Mouse (Mus musculus) CH12.LX (cell line): ENCODE measurements around the gene Cdkl3. TPM values are rescaled to one million over a fixed set of nuclear protein-coding genes. Genes with fewer than 3 reads are reported as not detected.

Source experiments
- DNase-seq: peaks from one replicate; pipeline ENCODE4 v3.0.0-alpha.2; 2013; ENCODE audit errors: extremely low read depth
- H3K27ac ChIP-seq: 2 replicates; pipeline ENCODE4 v1.5.1; 2012; ENCODE audit warnings: low read depth, mild to moderate bottlenecking, control low read depth, moderate library complexity; ENCODE audit not compliant: insufficient read depth
- H3K27me3 ChIP-seq: replicated peaks from 2 replicates; pipeline ENCODE3; 2012; ENCODE audit warnings: inconsistent platforms
- H3K36me3 ChIP-seq, 2 experiments: replicated peaks in 1 of 2; 2 replicates each; pipeline versions ENCODE3 to v1.6.1; 2012; ENCODE audit warnings: inconsistent platforms in 1 of 2, low read length in 1 of 2, mild to moderate bottlenecking in 1 of 2, mixed read lengths in 1 of 2, moderate library complexity in 1 of 2; ENCODE audit not compliant: control insufficient read depth in 1 of 2, insufficient read depth in 1 of 2
- H3K4me1 ChIP-seq, 2 experiments: 2 replicates each; pipeline ENCODE4 v1.6.1; 2012; ENCODE audit warnings: inconsistent platforms in 1 of 2, moderate library complexity in 1 of 2; ENCODE audit not compliant: insufficient read depth in 2 of 2, control insufficient read depth in 1 of 2
- H3K4me2 ChIP-seq: 2 replicates; pipeline ENCODE4 v1.6.1; 2012; ENCODE audit warnings: low read depth, mild to moderate bottlenecking, control low read depth; ENCODE audit not compliant: poor library complexity, insufficient read depth, severe bottlenecking
- H3K4me3 ChIP-seq, 3 experiments: fragments of 150-350 bp in 1 of 3; sonication (generic) in 1 of 3; replicated peaks in 1 of 3; 2 replicates each; pipeline versions ENCODE3 to v1.5.1; 2011 to 2012; ENCODE audit warnings: low read depth in 2 of 3, low read length in 2 of 3, mild to moderate bottlenecking in 2 of 3, moderate library complexity in 2 of 3, control low read depth in 1 of 3, improper control_type of control experiment in 1 of 3, inconsistent platforms in 1 of 3, mixed read lengths in 1 of 3; ENCODE audit not compliant: poor library complexity in 1 of 3
- H3K79me2 ChIP-seq: replicated peaks from 2 replicates; pipeline ENCODE4 v1.6.1; 2012; ENCODE audit warnings: mild to moderate bottlenecking, moderate library complexity; ENCODE audit not compliant: control insufficient read depth, poor library complexity, insufficient read depth, severe bottlenecking; ENCODE audit errors: extremely low read depth
- H3K9ac ChIP-seq: 2 replicates; pipeline ENCODE4 v1.6.1; 2012; ENCODE audit warnings: low read depth, mild to moderate bottlenecking, control low read depth, moderate library complexity; ENCODE audit not compliant: insufficient read depth
- H3K9me3 ChIP-seq: replicated peaks from 2 replicates; pipeline ENCODE3; 2012; ENCODE audit warnings: low read length, inconsistent platforms, mixed read lengths
- BHLHE40 ChIP-seq: IDR thresholded peaks from 2 replicates; pipeline ENCODE4 v1.6.1; 2011; ENCODE audit warnings: mild to moderate bottlenecking, low read depth, low read length, improper control_type of control experiment
- CHD1 ChIP-seq: IDR thresholded peaks from 2 replicates; pipeline ENCODE4 v1.6.1; 2012; ENCODE audit warnings: low read depth, low read length, improper control_type of control experiment, inconsistent platforms
- CHD2 ChIP-seq: IDR thresholded peaks from 2 replicates; pipeline ENCODE4 v1.6.1; 2011; ENCODE audit warnings: low read length, improper control_type of control experiment
- CTCF ChIP-seq, 2 experiments: IDR thresholded peaks in 1 of 2; conservative IDR thresholded peaks in 1 of 2; 2 replicates each; pipeline ENCODE4 v1.5.1; 2011 to 2012; ENCODE audit warnings: low read depth in 2 of 2, low read length in 2 of 2, improper control_type of control experiment in 1 of 2, inconsistent platforms in 1 of 2, mild to moderate bottlenecking in 1 of 2, moderate library complexity in 1 of 2
- E2F4 ChIP-seq: IDR thresholded peaks from 2 replicates; pipeline ENCODE4 v1.6.1; 2011; ENCODE audit warnings: low read depth, low read length, improper control_type of control experiment; ENCODE audit not compliant: insufficient replicate concordance
- ELF1 ChIP-seq: IDR thresholded peaks from 2 replicates; pipeline ENCODE4 v1.6.1; 2014; ENCODE audit warnings: low read depth, mild to moderate bottlenecking, inconsistent platforms, low read length, improper control_type of control experiment
- EP300 ChIP-seq: IDR thresholded peaks from 2 replicates; pipeline ENCODE4 v1.6.1; 2011; ENCODE audit warnings: low read length, improper control_type of control experiment
- ETS1 ChIP-seq: conservative IDR thresholded peaks from 2 replicates; pipeline ENCODE4 v1.6.1; 2012; ENCODE audit warnings: low read depth, mild to moderate bottlenecking, inconsistent platforms, low read length, improper control_type of control experiment, moderate library complexity
- GABPA ChIP-seq: IDR thresholded peaks from 2 replicates; pipeline ENCODE4 v1.6.1; 2012; ENCODE audit warnings: low read depth, low read length, improper control_type of control experiment, inconsistent platforms; ENCODE audit not compliant: insufficient replicate concordance
- HCFC1 ChIP-seq: IDR thresholded peaks from 2 replicates; pipeline ENCODE4 v1.6.1; 2012; ENCODE audit warnings: low read depth, mild to moderate bottlenecking, inconsistent platforms, low read length, improper control_type of control experiment
- IRF4 ChIP-seq: IDR thresholded peaks from 2 replicates; pipeline ENCODE4 v1.6.1; 2014; ENCODE audit warnings: low read depth, mild to moderate bottlenecking, inconsistent platforms, low read length, improper control_type of control experiment
- JUN ChIP-seq: IDR thresholded peaks from 2 replicates; pipeline ENCODE4 v1.6.1; 2011; ENCODE audit warnings: low read depth, mild to moderate bottlenecking, low read length, improper control_type of control experiment, moderate library complexity; ENCODE audit not compliant: insufficient read depth
- KAT2A ChIP-seq: IDR thresholded peaks from 2 replicates; pipeline ENCODE4 v1.6.1; 2012; ENCODE audit warnings: low read length, improper control_type of control experiment, inconsistent platforms; ENCODE audit not compliant: insufficient replicate concordance
- MAX ChIP-seq: IDR thresholded peaks from 2 replicates; pipeline ENCODE4 v1.6.1; 2011; ENCODE audit warnings: low read length, improper control_type of control experiment
- MAZ ChIP-seq: IDR thresholded peaks from 2 replicates; pipeline ENCODE4 v1.6.1; 2012; ENCODE audit warnings: low read depth, mild to moderate bottlenecking, inconsistent platforms, low read length, improper control_type of control experiment, moderate library complexity
- MEF2A ChIP-seq: IDR thresholded peaks from 2 replicates; pipeline ENCODE4 v1.6.1; 2014; ENCODE audit warnings: low read depth, mild to moderate bottlenecking, inconsistent platforms, low read length, improper control_type of control experiment, borderline replicate concordance
- MXI1 ChIP-seq: IDR thresholded peaks from 2 replicates; pipeline ENCODE4 v1.6.1; 2011; ENCODE audit warnings: mild to moderate bottlenecking, low read depth, low read length, improper control_type of control experiment
- MYC ChIP-seq: IDR thresholded peaks from 2 replicates; pipeline ENCODE4 v1.6.1; 2011; ENCODE audit warnings: low read depth, mild to moderate bottlenecking, improper control_type of control experiment, low read length
- NELFE ChIP-seq: IDR thresholded peaks from 2 replicates; pipeline ENCODE4 v1.6.1; 2011; ENCODE audit warnings: low read depth, low read length, improper control_type of control experiment
- NRF1 ChIP-seq: IDR thresholded peaks from 2 replicates; pipeline ENCODE4 v1.6.1; 2014; ENCODE audit warnings: low read depth, mild to moderate bottlenecking, inconsistent platforms, low read length, improper control_type of control experiment, moderate library complexity
- PAX5 ChIP-seq: IDR thresholded peaks from 2 replicates; pipeline ENCODE4 v1.6.1; 2012; ENCODE audit warnings: low read length, inconsistent platforms, mixed read lengths
- POLR2A ChIP-seq: IDR thresholded peaks from 2 replicates; pipeline ENCODE4 v1.6.1; 2011; ENCODE audit warnings: low read depth, mild to moderate bottlenecking, improper control_type of control experiment, low read length
- POLR2AphosphoS2 ChIP-seq: IDR thresholded peaks from 2 replicates; pipeline ENCODE4 v1.6.1; 2011; ENCODE audit warnings: low read depth, low read length, improper control_type of control experiment
- RAD21 ChIP-seq: IDR thresholded peaks from 2 replicates; pipeline ENCODE4 v1.6.1; 2011; ENCODE audit warnings: low read depth, mild to moderate bottlenecking, low read length, improper control_type of control experiment, moderate library complexity
- RCOR1 ChIP-seq: conservative IDR thresholded peaks from 2 replicates; pipeline ENCODE4 v1.6.1; 2012; ENCODE audit warnings: low read depth, mild to moderate bottlenecking, inconsistent platforms, low read length, improper control_type of control experiment
- SIN3A ChIP-seq: IDR thresholded peaks from 2 replicates; pipeline ENCODE4 v1.6.1; 2012; ENCODE audit warnings: low read length, improper control_type of control experiment, inconsistent platforms
- SMC3 ChIP-seq: IDR thresholded peaks from 2 replicates; pipeline ENCODE4 v1.6.1; 2011; ENCODE audit warnings: low read depth, low read length, improper control_type of control experiment
- TCF12 ChIP-seq: IDR thresholded peaks from 2 replicates; pipeline ENCODE4 v1.6.1; 2014; ENCODE audit warnings: low read depth, mild to moderate bottlenecking, inconsistent platforms, low read length, improper control_type of control experiment
- UBTF ChIP-seq: IDR thresholded peaks from 2 replicates; pipeline ENCODE4 v1.6.1; 2012; ENCODE audit warnings: low read depth, mild to moderate bottlenecking, inconsistent platforms, low read length, improper control_type of control experiment, moderate library complexity
- USF1 ChIP-seq: IDR thresholded peaks from 2 replicates; pipeline ENCODE4 v1.6.1; 2014; ENCODE audit warnings: low read depth, mild to moderate bottlenecking, inconsistent platforms, low read length, improper control_type of control experiment
- USF2 ChIP-seq: conservative IDR thresholded peaks from 2 replicates; pipeline ENCODE4 v1.6.1; 2011; ENCODE audit warnings: low read depth, low read length, improper control_type of control experiment
- ZC3H11A ChIP-seq: IDR thresholded peaks from 2 replicates; pipeline ENCODE4 v1.6.1; 2012; ENCODE audit warnings: low read depth, mild to moderate bottlenecking, inconsistent platforms, low read length, improper control_type of control experiment
- ZKSCAN1 ChIP-seq: IDR thresholded peaks from 2 replicates; pipeline ENCODE4 v1.6.1; 2012; ENCODE audit warnings: low read depth, inconsistent platforms, low read length, improper control_type of control experiment, borderline replicate concordance
- ZNF384 ChIP-seq: IDR thresholded peaks from 2 replicates; pipeline ENCODE4 v1.6.1; 2012; ENCODE audit warnings: low read depth, low read length, improper control_type of control experiment, inconsistent platforms
- dilution Hi-C: fragments of 300-500 bp; cut with MboI; formaldehyde crosslinking; loops from 2 replicates; pipeline ENCODE4 v1.14.3; 2020; ENCODE audit warnings: low sequenced_read_pairs; ENCODE audit not compliant: extremely low pct_unique_long_range_greater_than_20kb, extremely low pct_ligation_motif_present
- in situ Hi-C: fragments of 300-500 bp; cut with MboI; formaldehyde crosslinking; loops from 3 replicates; pipeline ENCODE4 v1.14.3; 2019; ENCODE audit warnings: low sequenced_read_pairs, low pct_ligation_motif_present, low pct_unique_long_range_greater_than_20kb, mixed read lengths
- polyA plus RNA-seq: library from polyadenylated mRNA; unstranded; fragments of >175 nt; gene quantifications from 2 replicates; pipeline ENCODE4 v1.2.1, GENCODE M21; 2012; ENCODE audit warnings: low read depth; ENCODE audit not compliant: insufficient read length
- total RNA-seq, 2 experiments: library from RNA; depleted of rRNA; stranded (reverse); fragments of 300-350 nt in 1 of 2; fragments of >200 nt in 1 of 2; gene quantifications; 2 replicates each; pipeline ENCODE4 v1.2.3; 2012 to 2014

The Cdkl3 gene
- total and polyA plus RNA-seq, 3 experiments: 4.4 to 9.7 (median 8.0) TPM

DNA sequence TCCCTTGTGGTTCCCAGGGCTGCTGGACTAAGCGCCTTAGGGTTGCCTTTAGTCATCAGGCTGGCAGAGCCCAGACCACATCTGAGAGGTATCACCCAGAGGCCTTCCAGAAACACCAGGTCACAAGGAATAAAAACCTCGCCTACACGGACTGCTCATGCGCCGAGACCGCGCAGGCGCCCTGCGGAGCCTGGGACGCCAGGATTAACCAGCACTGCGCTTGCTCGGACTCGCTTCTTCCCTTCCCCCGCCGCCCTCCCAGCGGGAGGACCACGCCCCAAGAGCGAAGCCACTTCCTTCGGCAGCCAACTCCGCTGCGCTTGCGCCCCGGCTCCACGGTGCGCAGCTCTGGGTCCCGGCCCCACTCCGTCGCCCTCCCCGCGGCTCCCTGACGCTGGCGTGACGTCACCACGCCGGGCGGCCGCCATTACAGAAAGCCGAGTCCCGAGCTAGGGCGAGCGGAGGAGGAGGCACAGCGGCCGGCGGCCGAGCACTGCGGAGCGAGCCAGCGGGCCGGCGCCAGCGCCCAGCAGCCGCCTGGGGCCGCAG is 94.5 kb downstream of the Cdkl3 start, which contains the start of gene Ppp2ca (continued):
- TF ChIP-seq MEF2A: peak; percentile 48; the same call in 1 of the 2 replicates
- TF ChIP-seq ELF1: peak; percentile 91
- TF ChIP-seq JUN: peak; percentile 6; the same call in 1 of the 2 replicates
- peak; percentile 86 for TF ChIP-seq TCF12
- peak; percentile 88 for TF ChIP-seq CHD2
- no peak; the same call in 1 of the 2 replicates for TF ChIP-seq BHLHE40
- no peak for TF ChIP-seq USF2
- TF ChIP-seq MAX: peak; percentile 78
- peak; percentile 68; the same call in 1 of the 2 replicates for TF ChIP-seq POLR2AphosphoS2
- TF ChIP-seq PAX5: no peak
- TF ChIP-seq MXI1: peak; percentile 53
- no peak for TF ChIP-seq USF1
- TF ChIP-seq MAZ: peak; percentile 97
- no peak for TF ChIP-seq CHD1
- TF ChIP-seq SIN3A: peak; percentile 15
- TF ChIP-seq SMC3: no peak
- TF ChIP-seq CTCF (conservative IDR thresholded peaks at IDR 0.05 in 1 of 2, IDR thresholded peaks at IDR 0.05 in 1 of 2; ENCODE audit: low read depth in 2 of 2, low read length in 2 of 2): no peak
- peak; percentile 66; the same call in 1 of the 2 replicates for TF ChIP-seq RCOR1

GRCm38 (mm10) chr11:52099031-52099761 is 95.2 kb downstream of the Cdkl3 start:
- peaks cover 21 to 50% of the 10 kb centered on the region in 2 experiments for H3K4me1 ChIP-seq
- dilution Hi-C loops: no loop called here
- TF ChIP-seq RAD21 (no peak), RCOR1 (no peak), MYC (no peak), POLR2AphosphoS2 (no peak), MEF2A (no peak), USF2 (no peak), HCFC1 (no peak), UBTF (peak; percentile 68; the same call in 1 of the 2 replicates), BHLHE40 (no peak), ZNF384 (no peak), CHD1 (no peak; the same call in 1 of the 2 replicates), POLR2A (peak; percentile 71), E2F4 (no peak), CTCF (conservative IDR thresholded peaks at IDR 0.05 in 1 of 2, IDR thresholded peaks at IDR 0.05 in 1 of 2; ENCODE audit: low read depth in 2 of 2, low read length in 2 of 2) (no peak), EP300 (no peak), PAX5 (no peak), GABPA (no peak), ZC3H11A (no peak), SMC3 (no peak), NRF1 (peak; percentile 57; the same call in 1 of the 2 replicates), KAT2A (no peak), NELFE (no peak), MAX (no peak), IRF4 (no peak), ETS1 (no peak), SIN3A (0 out of 2 replicates have a peak, but pooled peaks have one; percentile 14), ZKSCAN1 (no peak), MAZ (no peak)

More at GRCm38 (mm10) chr11:52099031-52099761, 95.2 kb downstream of the Cdkl3 start:
- in situ Hi-C loops: no loop called here
- Histone ChIP-seq H3K27me3 (no peaks in the 10 kb centered on the region), H3K36me3 (peaks cover 6 to 29% of the 10 kb centered on the region in 2 experiments), H3K4me3 (peak overlapping the region; percentile 77 to 96 (median 85)), H3K27ac (peak overlapping the region; percentile 85), H3K9ac (peak overlapping the region; percentile 100), H3K79me2 (peaks cover 55% of the 10 kb centered on the region), H3K4me2 (no peak overlapping the region), H3K9me3 (no peaks in the 10 kb centered on the region)
- peak; percentile 54 for DNase-seq
